Mouse (Mus musculus): Measurements from ENCODE around the gene Nfatc3. TPM values are rescaled to one million over a fixed set of nuclear protein-coding genes. Genes with fewer than 3 reads are reported as not detected.

The Nfatc3 gene
- polyA plus RNA-seq, 1 experiment from 2014 or later, result 5.3 TPM

DNA sequence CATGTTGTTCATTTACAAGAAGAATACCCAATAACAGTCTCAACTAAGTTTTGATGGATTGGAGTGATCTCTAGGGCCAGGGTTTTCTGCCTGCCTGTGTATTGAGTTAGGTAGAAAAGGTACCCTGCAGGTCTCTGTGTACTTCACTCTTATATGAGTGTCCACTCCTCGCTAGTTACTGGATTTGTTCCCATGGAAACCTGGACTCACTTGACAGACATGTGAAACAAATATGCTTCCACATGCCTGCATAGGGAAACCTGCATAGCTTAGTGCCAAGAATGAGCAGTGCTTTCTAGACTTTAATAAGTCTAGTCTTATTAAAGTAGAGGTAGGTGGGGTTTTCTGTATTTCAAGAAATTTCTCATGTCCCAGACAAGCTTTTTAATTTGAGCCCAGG lies 118.3 kb downstream of the Nfatc3 start:
- Histone ChIP-seq H3K9me3 (replicated peaks; ENCODE audit: control insufficient read depth, low read length) (no peaks in the 10 kb centered on the region), H3K4me2 (ENCODE audit: low read depth, low read length) (no peak overlapping the region), H3K9ac (ENCODE audit: low read length) (no peak overlapping the region), H3K4me1 (ENCODE audit: control insufficient read depth, insufficient read depth, low read length) (peaks cover 17% of the 10 kb centered on the region), H3K27me3 (ENCODE audit: control insufficient read depth, insufficient read depth, low read length) (no peaks in the 10 kb centered on the region), H3K4me3 (replicated peaks; ENCODE audit: low read length) (no peak overlapping the region), H3K27ac (ENCODE audit: low read length) (no peak overlapping the region), H3K36me3 (ENCODE audit: control insufficient read depth, insufficient read depth, low read length) (no peaks in the 10 kb centered on the region)
- ATAC-seq (ENCODE audit: insufficient read depth, low FRiP score), result no peak
- 11% methylated on average over 1 of the region's 1 CpGs for WGBS

DNA sequence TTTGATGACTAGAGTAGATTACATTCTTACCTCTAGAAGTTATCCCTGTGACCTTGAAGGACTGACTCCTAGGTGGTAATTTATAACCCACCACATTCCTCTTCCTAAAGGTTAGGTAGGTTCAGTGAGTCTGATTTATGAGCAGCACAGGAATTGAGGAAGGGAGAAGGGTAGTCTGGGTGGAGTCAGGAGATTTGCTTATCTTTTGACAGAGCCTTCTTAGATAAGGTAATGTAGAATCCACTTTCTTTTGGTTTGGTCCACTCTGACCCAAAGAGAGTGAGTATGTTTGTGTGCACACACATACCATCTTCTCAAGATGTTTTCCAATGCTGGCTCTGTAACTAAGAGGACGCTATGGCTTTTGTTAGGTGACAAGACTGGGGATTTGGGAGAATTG lies 119.0 kb downstream of the Nfatc3 start:
- Histone ChIP-seq H3K9ac (ENCODE audit: low read length) (no peak overlapping the region), H3K27ac (ENCODE audit: low read length) (no peak overlapping the region), H3K4me1 (ENCODE audit: control insufficient read depth, insufficient read depth, low read length) (peaks cover 17% of the 10 kb centered on the region), H3K4me2 (ENCODE audit: low read depth, low read length) (no peak overlapping the region), H3K36me3 (ENCODE audit: control insufficient read depth, insufficient read depth, low read length) (no peaks in the 10 kb centered on the region), H3K4me3 (replicated peaks; ENCODE audit: low read length) (no peak overlapping the region), H3K27me3 (ENCODE audit: control insufficient read depth, insufficient read depth, low read length) (no peaks in the 10 kb centered on the region), H3K9me3 (replicated peaks; ENCODE audit: control insufficient read depth, low read length) (no peaks in the 10 kb centered on the region)
- WGBS, result 52% methylated on average over 1 of the region's 1 CpGs
- no peak for ATAC-seq (ENCODE audit: insufficient read depth, low FRiP score)

DNA sequence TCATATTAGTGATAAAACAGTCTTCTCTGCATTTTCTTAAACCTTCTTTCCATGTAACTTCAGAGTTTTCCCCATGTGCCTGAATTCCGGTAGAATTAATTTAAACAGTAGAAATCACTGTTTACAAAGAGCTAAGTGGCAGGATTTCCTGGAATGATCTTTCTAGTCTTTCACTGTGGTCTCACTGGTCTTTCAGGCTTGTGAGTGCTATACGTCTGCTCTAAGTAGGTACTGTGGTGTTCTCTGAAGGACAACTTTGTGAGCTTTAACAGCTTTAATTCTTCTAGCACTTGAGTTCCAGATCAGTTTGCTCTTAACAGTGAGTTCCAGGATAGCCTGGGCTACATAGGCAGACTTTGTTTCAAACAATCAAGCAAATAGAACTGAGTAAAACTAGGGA lies 119.8 kb downstream of the Nfatc3 start:
- no peak for ATAC-seq (ENCODE audit: insufficient read depth, low FRiP score)
- no peaks in the 10 kb centered on the region for H3K27me3 ChIP-seq (ENCODE audit: control insufficient read depth, insufficient read depth, low read length)
- H3K36me3 ChIP-seq (ENCODE audit: control insufficient read depth, insufficient read depth, low read length), result no peaks in the 10 kb centered on the region
- no peak overlapping the region for H3K4me2 ChIP-seq (ENCODE audit: low read depth, low read length)
- no peaks in the 10 kb centered on the region for H3K9me3 ChIP-seq (replicated peaks; ENCODE audit: control insufficient read depth, low read length)
- peaks cover 17% of the 10 kb centered on the region for H3K4me1 ChIP-seq (ENCODE audit: control insufficient read depth, insufficient read depth, low read length)
- H3K4me3 ChIP-seq (replicated peaks; ENCODE audit: low read length), result no peak overlapping the region
- H3K9ac ChIP-seq (ENCODE audit: low read length), result no peak overlapping the region
- 29% methylated on average over 2 of the region's 2 CpGs for WGBS
- H3K27ac ChIP-seq (ENCODE audit: low read length), result no peak overlapping the region

Other genes with a start within 250 kb of the Nfatc3 start
- gene Ranbp10, start 231.5 kb upstream of the Nfatc3 start, polyA plus RNA-seq (2015; fragmentation: Nextera tagmentation; extraction: Ambion mirVana), result 13.7 and 14.1 TPM in 2 replicates
- gene Tsnaxip1, start 231.1 kb upstream of the Nfatc3 start, polyA plus RNA-seq (2015; fragmentation: Nextera tagmentation; extraction: Ambion mirVana), result 0.10 and 0.18 TPM in 2 replicates
- 39.4 and 41.0 TPM in 2 replicates for gene Cenpt, start 205.6 kb upstream of the Nfatc3 start, polyA plus RNA-seq (2015; fragmentation: Nextera tagmentation; extraction: Ambion mirVana)
- gene Thap11, start 203.7 kb upstream of the Nfatc3 start, polyA plus RNA-seq (2015; fragmentation: Nextera tagmentation; extraction: Ambion mirVana), result 49.3 and 54.5 TPM in 2 replicates
- 140 and 208 TPM in 2 replicates for gene Nutf2, start 198.3 kb upstream of the Nfatc3 start, polyA plus RNA-seq (2015; fragmentation: Nextera tagmentation; extraction: Ambion mirVana)
- gene Edc4, start 178.0 kb upstream of the Nfatc3 start, polyA plus RNA-seq (2015; fragmentation: Nextera tagmentation; extraction: Ambion mirVana), result 41.8 and 46.4 TPM in 2 replicates
- 0.55 TPM in 1 of 2 replicates, not detected in the other for gene Nrn1l, start 165.3 kb upstream of the Nfatc3 start, polyA plus RNA-seq (2015; fragmentation: Nextera tagmentation; extraction: Ambion mirVana)
- 30.4 and 33.1 TPM in 2 replicates for gene Pskh1, start 158.4 kb upstream of the Nfatc3 start, polyA plus RNA-seq (2015; fragmentation: Nextera tagmentation; extraction: Ambion mirVana)
- gene Ctrl, start 125.0 kb upstream of the Nfatc3 start, polyA plus RNA-seq (2015; fragmentation: Nextera tagmentation; extraction: Ambion mirVana), result 3.9 and 5.9 TPM in 2 replicates
- gene Psmb10, start 120.4 kb upstream of the Nfatc3 start, polyA plus RNA-seq (2015; fragmentation: Nextera tagmentation; extraction: Ambion mirVana), result 55.0 and 59.5 TPM in 2 replicates
- 4.2 and 5.0 TPM in 2 replicates for gene Lcat, start 115.5 kb upstream of the Nfatc3 start, polyA plus RNA-seq (2015; fragmentation: Nextera tagmentation; extraction: Ambion mirVana)
- gene Slc12a4, start 92.7 kb upstream of the Nfatc3 start, polyA plus RNA-seq (2015; fragmentation: Nextera tagmentation; extraction: Ambion mirVana), result 35.4 and 44.9 TPM in 2 replicates
- gene Dpep3, start 79.4 kb upstream of the Nfatc3 start, polyA plus RNA-seq (2015; fragmentation: Nextera tagmentation; extraction: Ambion mirVana), result not detected in 2 replicates
- gene Dus2, start 67.5 kb upstream of the Nfatc3 start, polyA plus RNA-seq (2015; fragmentation: Nextera tagmentation; extraction: Ambion mirVana), result 18.3 and 18.5 TPM in 2 replicates
- gene Dpep2nb, start 52.9 kb upstream of the Nfatc3 start, polyA plus RNA-seq (2015; fragmentation: Nextera tagmentation; extraction: Ambion mirVana), result not detected in 2 replicates
- gene Ddx28, start 47.0 kb upstream of the Nfatc3 start, polyA plus RNA-seq (2015; fragmentation: Nextera tagmentation; extraction: Ambion mirVana), result 14.8 and 16.5 TPM in 2 replicates
- gene Esrp2, start 78.1 kb downstream of the Nfatc3 start, polyA plus RNA-seq (2015; fragmentation: Nextera tagmentation; extraction: Ambion mirVana), result 62.6 and 82.5 TPM in 2 replicates
- gene Pla2g15, start 91.6 kb downstream of the Nfatc3 start, polyA plus RNA-seq (2015; fragmentation: Nextera tagmentation; extraction: Ambion mirVana), result 13.7 and 14.9 TPM in 2 replicates
- gene Slc7a6, start 110.0 kb downstream of the Nfatc3 start, polyA plus RNA-seq (2015; fragmentation: Nextera tagmentation; extraction: Ambion mirVana), result 28.7 and 33.2 TPM in 2 replicates
- 25.5 and 26.3 TPM in 2 replicates for gene Slc7a6os, start 152.1 kb downstream of the Nfatc3 start, polyA plus RNA-seq (2015; fragmentation: Nextera tagmentation; extraction: Ambion mirVana)
- 43.8 and 44.7 TPM in 2 replicates for gene Prmt7, start 152.1 kb downstream of the Nfatc3 start, polyA plus RNA-seq (2015; fragmentation: Nextera tagmentation; extraction: Ambion mirVana)

Measured in stomach, embryonic 16.5 days (tissue).